Mouse (Mus musculus) stomach, postnatal 0 days (tissue): ENCODE measurements at regions not wholly inside any gene's neighbourhood (a gene's known extent, or its start where the extent isn't known, plus 50 kb on each side); places are given as distances from the start of the nearest gene placed in this dataset.

Source experiments
- CTCF ChIP-seq: IDR thresholded peaks from 2 replicates; pipeline ENCODE4 v1.5.1; 2016; ENCODE audit warnings: antibody characterized with exemption, low read depth, mild to moderate bottlenecking, moderate library complexity
- EP300 ChIP-seq: optimal IDR thresholded peaks from 2 replicates; pipeline ENCODE3; 2016; ENCODE audit warnings: antibody characterized with exemption

DNA sequence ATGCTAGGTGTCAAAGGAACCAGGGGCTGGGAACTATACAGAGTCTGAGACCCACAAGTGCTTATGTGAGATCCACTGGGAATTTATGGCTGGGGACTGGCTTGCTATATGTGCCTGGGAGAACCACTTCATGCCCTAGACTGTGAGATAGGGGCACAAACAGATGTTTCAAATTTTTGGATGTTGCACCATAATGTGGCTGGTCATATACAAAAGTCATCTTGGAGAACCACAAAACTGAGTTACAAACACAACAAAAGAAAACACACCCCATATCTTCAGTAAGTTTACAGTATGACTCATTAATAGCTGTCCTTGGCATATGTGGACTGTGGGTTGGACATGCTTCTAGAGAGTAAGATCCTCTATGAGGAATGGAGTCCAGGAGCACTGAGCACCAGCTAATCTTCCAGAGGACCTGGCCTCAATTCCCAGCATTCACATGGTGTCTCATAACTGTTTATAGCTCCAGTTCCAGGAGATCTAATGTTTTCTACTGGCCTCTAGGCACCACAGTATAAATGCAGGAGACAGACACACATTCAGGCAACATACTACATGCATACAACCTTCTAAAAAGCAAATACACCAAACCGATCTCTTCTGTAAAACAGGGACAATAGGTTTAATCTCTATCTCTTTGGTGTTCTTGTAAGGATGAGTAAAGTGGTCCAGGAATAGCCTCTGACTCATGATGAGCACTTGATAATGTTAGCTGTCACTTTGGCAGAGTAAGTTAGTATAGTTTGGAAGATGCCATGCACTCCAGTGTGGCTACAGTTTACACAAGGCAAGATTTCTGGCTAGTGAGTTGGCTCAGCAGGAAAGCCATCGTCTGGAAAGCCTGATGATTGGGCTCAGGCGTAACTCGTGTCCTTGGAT lies 132.0 kb upstream of the Ptbp2 start:
- no peak for TF ChIP-seq CTCF
- TF ChIP-seq EP300: no peak
